9 mouse cellular contexts compared by ENCODE assay signal in genomic region chr15:85612660-85613357, GRCm38 (mm10). TPM values are rescaled to one million over a fixed set of nuclear protein-coding genes. Genes with fewer than 3 reads are reported as not detected.
DNase-seq lines count a peak whose midpoint lies in the region; ATAC-seq and TF ChIP-seq lines count a peak whose summit lies in the region.
"Had no signal": no experiment of that assay in that cellular context is flagged by ENCODE, and none has a peak within 500 bp of the region (broad histone marks: within the 10 kb centered on the region; RNA-seq: fewer than 3 reads in every experiment).

No protein-coding gene starts in this region.

- WGBS in kidney, embryonic 14.5 days, result 79% methylated on average over 8 of the region's 8 CpGs
- 69% methylated on average over 8 of the region's 8 CpGs for WGBS in hindbrain, embryonic 15.5 days
- 78% methylated on average over 8 of the region's 8 CpGs for WGBS in lung, embryonic 16.5 days
- WGBS in stomach, embryonic 14.5 days, result 83% methylated on average over 8 of the region's 8 CpGs

- H3K4me1 ChIP-seq in kidney, embryonic 14.5 days (ENCODE audit: control insufficient read depth, insufficient read depth, low read length), result peaks cover 11% of the 10 kb centered on the region
- H3K4me1 ChIP-seq in ES-Bruce4 (ENCODE audit: control insufficient read depth, insufficient read depth, low read length), result no peaks in the 10 kb centered on the region
- no peaks in the 10 kb centered on the region; the same call in 1 of the 2 replicates for H3K4me1 ChIP-seq in bone marrow macrophage, adult 2 months (ENCODE audit: control insufficient read depth, insufficient read depth, low read length)
- peaks cover 40% of the 10 kb centered on the region for H3K4me1 ChIP-seq in hindbrain, embryonic 15.5 days (replicated peaks)
- H3K4me1 ChIP-seq in lung, embryonic 16.5 days (replicated peaks; ENCODE audit: control insufficient read depth, insufficient read depth, low read length), result peaks cover 31% of the 10 kb centered on the region
- peaks cover 16% of the 10 kb centered on the region; the same call in 1 of the 2 replicates for H3K4me1 ChIP-seq in stomach, embryonic 14.5 days (ENCODE audit: control insufficient read depth, insufficient read depth, low read length)

- DNase-seq in kidney, adult 11 months, result peak; percentile 69
- no peak for DNase-seq in urinary bladder, postnatal 4 days (ENCODE audit: low spot score in 2 of 2)

- TF ChIP-seq CTCF in ES-Bruce4 (IDR thresholded peaks at IDR 0.05; ENCODE audit: low read depth, low read length), result peak; percentile 77
- peak; percentile 74 for TF ChIP-seq CTCF in bone marrow macrophage, adult 2 months (IDR thresholded peaks at IDR 0.05; ENCODE audit: low read depth, low read length)

- ATAC-seq in kidney, embryonic 14.5 days (ENCODE audit: low FRiP score, low TSS enrichment), result no peak
- no peak; the same call in 1 of the 2 replicates for ATAC-seq in hindbrain, embryonic 15.5 days (ENCODE audit: low FRiP score, low read depth)
- no peak for ATAC-seq in lung, embryonic 16.5 days (ENCODE audit: low read depth)
- ATAC-seq in stomach, embryonic 14.5 days (ENCODE audit: insufficient number of reproducible peaks, insufficient read depth, low FRiP score, low read depth), result no peak

- no peaks in the 10 kb centered on the region for H3K27me3 ChIP-seq in kidney, embryonic 14.5 days (ENCODE audit: control insufficient read depth, insufficient read depth, low read length)
- H3K27me3 ChIP-seq in ES-Bruce4 (ENCODE audit: control insufficient read depth, insufficient read depth, low read length, poor library complexity, severe bottlenecking), result no peaks in the 10 kb centered on the region
- no peaks in the 10 kb centered on the region; the same call in 1 of the 2 replicates for H3K27me3 ChIP-seq in hindbrain, embryonic 15.5 days
- H3K27me3 ChIP-seq in lung, embryonic 16.5 days (ENCODE audit: control insufficient read depth, insufficient read depth, low read depth, low read length), result no peaks in the 10 kb centered on the region
- H3K27me3 ChIP-seq in stomach, embryonic 14.5 days (ENCODE audit: control insufficient read depth, insufficient read depth, low read length), result no peaks in the 10 kb centered on the region

- no peak overlapping the region for H3K4me2 ChIP-seq in kidney, embryonic 14.5 days (replicated peaks; ENCODE audit: low read depth, low read length)
- no peak overlapping the region for H3K4me2 ChIP-seq in hindbrain, embryonic 15.5 days
- H3K4me2 ChIP-seq in lung, embryonic 16.5 days (ENCODE audit: low read depth, low read length), result no peak overlapping the region
- H3K4me2 ChIP-seq in stomach, embryonic 14.5 days (replicated peaks; ENCODE audit: low read depth, low read length), result no peak overlapping the region
- H3K4me2 ChIP-seq: liver, embryonic 15.5 days had no signal

- H3K9ac ChIP-seq in kidney, embryonic 14.5 days (ENCODE audit: low read depth, low read length), result no peak overlapping the region
- H3K9ac ChIP-seq in ES-Bruce4 (ENCODE audit: low read depth, poor library complexity, severe bottlenecking), result no peak overlapping the region
- no peak overlapping the region for H3K9ac ChIP-seq in hindbrain, embryonic 15.5 days
- H3K9ac ChIP-seq in lung, embryonic 16.5 days (ENCODE audit: low read length), result no peak overlapping the region
- H3K9ac ChIP-seq in stomach, embryonic 14.5 days (replicated peaks; ENCODE audit: low read depth, low read length), result no peak overlapping the region
- H3K9ac ChIP-seq: liver, embryonic 15.5 days had no signal

- no peak overlapping the region for H3K4me3 ChIP-seq in kidney, embryonic 14.5 days (ENCODE audit: low read length)
- no peak overlapping the region for H3K4me3 ChIP-seq in ES-Bruce4 (ENCODE audit: low read depth, low read length)
- no peak overlapping the region for H3K4me3 ChIP-seq in bone marrow macrophage, adult 2 months (ENCODE audit: insufficient read depth, low read length)
- H3K4me3 ChIP-seq in hindbrain, embryonic 15.5 days, result no peak overlapping the region
- H3K4me3 ChIP-seq in lung, embryonic 16.5 days (ENCODE audit: low read length), result no peak overlapping the region
- no peak overlapping the region for H3K4me3 ChIP-seq in stomach, embryonic 14.5 days (ENCODE audit: low read depth, low read length)
- H3K4me3 ChIP-seq: liver, embryonic 15.5 days had no signal

- TF ChIP-seq EP300 in ES-Bruce4 (IDR thresholded peaks at IDR 0.05; ENCODE audit: insufficient read depth, low read depth, low read length), result no peak

- H3K36me3 ChIP-seq in kidney, embryonic 14.5 days (ENCODE audit: control insufficient read depth, insufficient read depth, low read length), result no peaks in the 10 kb centered on the region
- no peaks in the 10 kb centered on the region for H3K36me3 ChIP-seq in ES-Bruce4 (ENCODE audit: control insufficient read depth, insufficient read depth, low read length, poor library complexity, severe bottlenecking)
- no peaks in the 10 kb centered on the region for H3K36me3 ChIP-seq in hindbrain, embryonic 15.5 days
- no peaks in the 10 kb centered on the region for H3K36me3 ChIP-seq in lung, embryonic 16.5 days (ENCODE audit: control insufficient read depth, insufficient read depth, low read length)
- no peaks in the 10 kb centered on the region for H3K36me3 ChIP-seq in stomach, embryonic 14.5 days (ENCODE audit: control insufficient read depth, insufficient read depth, low read length)
- H3K36me3 ChIP-seq: liver, embryonic 15.5 days had no signal

- H3K27ac ChIP-seq in kidney, embryonic 14.5 days (ENCODE audit: low read depth, low read length), result no peak overlapping the region
- H3K27ac ChIP-seq in ES-Bruce4 (ENCODE audit: insufficient read depth, low read length), result no peak overlapping the region
- no peak overlapping the region for H3K27ac ChIP-seq in bone marrow macrophage, adult 2 months (ENCODE audit: insufficient read depth, low read depth, low read length)
- peak overlapping the region; percentile 86 for H3K27ac ChIP-seq in hindbrain, embryonic 15.5 days (replicated peaks)
- peak overlapping the region; percentile 81 for H3K27ac ChIP-seq in lung, embryonic 16.5 days (ENCODE audit: low read length)
- H3K27ac ChIP-seq in stomach, embryonic 14.5 days (ENCODE audit: low read length), result 0 out of 2 replicates have a peak overlapping the region, but pooled peaks have one; percentile 36
- H3K27ac ChIP-seq: liver, embryonic 15.5 days had no signal

- TF ChIP-seq POLR2A in ES-Bruce4 (IDR thresholded peaks at IDR 0.05; ENCODE audit: insufficient read depth, low read length), result no peak
- TF ChIP-seq POLR2A in bone marrow macrophage, adult 2 months (IDR thresholded peaks at IDR 0.05; ENCODE audit: borderline replicate concordance, low read depth, low read length), result no peak

- no peaks in the 10 kb centered on the region for H3K9me3 ChIP-seq in kidney, embryonic 14.5 days (ENCODE audit: control insufficient read depth, low read length)
- no peaks in the 10 kb centered on the region for H3K9me3 ChIP-seq in ES-Bruce4 (replicated peaks; ENCODE audit: control insufficient read depth, insufficient read depth, low read length, poor library complexity, severe bottlenecking)
- H3K9me3 ChIP-seq in hindbrain, embryonic 15.5 days, result no peaks in the 10 kb centered on the region
- no peaks in the 10 kb centered on the region for H3K9me3 ChIP-seq in lung, embryonic 16.5 days (ENCODE audit: control insufficient read depth, low read length)
- no peaks in the 10 kb centered on the region for H3K9me3 ChIP-seq in stomach, embryonic 14.5 days (ENCODE audit: control insufficient read depth, low read depth, low read length)
- H3K9me3 ChIP-seq: liver, embryonic 15.5 days had no signal

RNA-seq across cellular contexts. Expression of gene Wnt7b, which starts 30.5 kb away (rescaled TPM):
- polyA plus RNA-seq in kidney, embryonic 14.5 days (2014; fragmentation: Nextera tagmentation; extraction: Ambion mirVana), result 10.8 and 15.1 TPM in 2 replicates
- 29.8 and 30.2 TPM in 2 replicates for polyA plus RNA-seq in ES-Bruce4 (2011; ENCODE audit: insufficient read depth, insufficient read length, low read depth, missing spikeins)
- not detected in 2 replicates for polyA plus RNA-seq in bone marrow macrophage, adult 2 months (2012; ENCODE audit: insufficient read depth, insufficient read length, missing spikeins)
- 28.8 and 42.8 TPM in 2 replicates for polyA plus RNA-seq in hindbrain, embryonic 15.5 days (2015; fragmentation: Nextera tagmentation; extraction: Ambion mirVana)
- polyA plus RNA-seq in lung, embryonic 16.5 days (2015; fragmentation: Nextera tagmentation; extraction: Ambion mirVana), result 40.2 and 44.8 TPM in 2 replicates
- polyA plus RNA-seq in stomach, embryonic 14.5 days (2014; fragmentation: Nextera tagmentation; extraction: Ambion mirVana), result 0.75 and 2.5 TPM in 2 replicates

Comparison
In these comparisons a context has a peak if more than half of its experiments do, and no peak if none do; other contexts are left out.
1. H3K27ac ChIP-seq: peak in hindbrain, embryonic 15.5 days (single experiment), lung, embryonic 16.5 days (single experiment) and stomach, embryonic 14.5 days (single experiment); none in kidney, embryonic 14.5 days (single experiment), ES-Bruce4 (single experiment) and bone marrow macrophage, adult 2 months (single experiment).